Mouse (Mus musculus) thymus, postnatal 4 days (tissue): ENCODE data around the gene Srebf1.

Experiments used
- DNase-seq: peaks from one replicate; pipeline ENCODE4 v3.0.0; 2021

Gene Srebf1

DNA sequence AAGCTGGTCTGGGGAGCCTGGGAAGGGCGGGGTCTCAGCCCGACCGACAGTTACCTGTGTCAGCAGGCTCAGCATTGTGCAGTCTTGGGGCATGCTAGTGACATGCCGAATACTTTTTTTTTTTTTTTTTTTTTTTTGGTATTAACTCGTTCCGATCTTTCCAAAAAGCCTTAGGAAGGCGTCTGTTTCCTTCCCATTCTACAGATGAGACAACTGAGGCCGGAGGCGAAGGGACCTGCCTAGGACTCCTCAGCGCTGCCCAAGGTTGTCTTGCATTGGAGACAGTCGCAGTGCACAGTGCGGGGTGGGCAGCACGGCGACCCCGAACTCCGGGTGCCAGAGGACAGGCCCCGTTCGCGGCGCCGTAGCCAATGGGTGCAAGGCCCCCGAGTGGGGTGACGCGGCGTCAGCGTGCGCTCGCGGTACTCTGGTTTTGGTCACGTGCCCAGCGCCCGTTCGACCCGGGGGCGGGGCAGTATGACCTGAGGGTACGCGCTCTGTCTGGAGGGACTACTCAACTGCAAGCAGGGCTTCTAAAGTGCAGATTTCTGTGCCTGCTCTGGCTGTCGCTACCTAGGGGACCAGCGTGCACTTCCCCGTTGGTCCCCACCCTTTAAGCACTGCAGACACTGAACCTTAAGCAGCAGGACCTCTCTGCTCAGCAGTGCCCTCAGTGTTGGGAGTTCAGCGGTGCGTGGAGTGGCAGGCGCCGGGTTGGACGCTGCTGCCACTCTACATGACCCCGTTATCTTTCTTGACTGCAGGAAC is at the start of gene Srebf1:
Gene Srebf1, minus strand, starts transcription at position 113 of the 768 bp plus-strand sequence.
- DNase-seq, result peak; percentile 87

GRCm38 (mm10) chr11:60268563-60268962 is 46.2 kb upstream of the Srebf1 start:
- DNase-seq, result no peak

DNA sequence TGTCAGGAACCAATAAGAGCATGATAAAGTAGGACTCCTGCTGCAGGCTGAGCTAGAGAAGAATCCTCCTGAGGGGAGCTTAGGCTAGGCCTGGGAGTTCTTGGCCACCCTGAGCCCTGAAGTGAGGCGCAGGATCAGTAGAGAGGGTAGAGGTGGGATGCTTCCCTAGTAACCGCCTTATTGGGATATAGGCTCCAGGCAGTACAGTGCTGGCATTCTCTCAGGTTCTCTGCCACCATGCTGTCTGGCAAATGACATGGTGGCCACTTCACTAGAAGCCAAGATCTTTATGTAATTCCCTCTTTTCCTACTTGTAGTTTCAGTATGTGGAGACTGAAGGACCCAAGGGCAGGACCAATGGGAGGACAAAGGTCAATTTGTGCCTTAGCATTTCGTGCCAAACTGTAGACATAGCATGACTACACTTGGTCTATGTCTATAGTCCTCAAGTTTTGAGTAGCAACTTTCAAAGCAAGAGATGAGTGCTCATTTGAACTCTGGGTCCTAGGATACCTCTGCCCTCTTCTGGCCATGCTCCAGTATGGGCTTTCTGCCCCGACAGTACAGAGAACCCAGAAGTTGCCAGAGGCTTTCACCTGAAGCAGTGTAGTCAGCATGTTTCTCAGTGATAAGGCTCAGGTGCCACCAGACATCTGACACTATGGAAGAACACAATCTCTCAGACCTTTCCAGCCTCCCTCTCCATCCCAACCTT is 43.0 kb upstream of the Srebf1 start:
- DNase-seq, result peak; percentile 61

DNA sequence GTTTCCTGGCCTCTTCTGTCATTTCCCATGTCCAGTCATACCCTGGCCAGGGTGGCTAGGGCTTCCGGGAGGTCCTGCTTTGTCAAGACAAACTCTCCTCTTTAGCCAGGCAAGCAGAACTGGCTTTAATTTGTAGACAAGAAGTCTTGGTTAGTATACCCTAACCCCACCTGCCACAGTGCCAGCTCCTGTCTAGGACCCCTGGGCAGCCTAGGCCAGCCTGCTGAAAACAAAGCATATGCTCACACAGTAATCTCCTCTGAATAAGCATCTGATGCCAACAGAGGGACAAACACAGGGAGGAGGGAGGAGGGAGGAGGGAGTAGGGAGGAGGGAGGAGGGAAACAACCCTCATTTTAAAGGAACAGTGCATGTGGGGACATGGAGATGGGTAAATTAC is 42.3 kb upstream of the Srebf1 start:
- no peak for DNase-seq

DNA sequence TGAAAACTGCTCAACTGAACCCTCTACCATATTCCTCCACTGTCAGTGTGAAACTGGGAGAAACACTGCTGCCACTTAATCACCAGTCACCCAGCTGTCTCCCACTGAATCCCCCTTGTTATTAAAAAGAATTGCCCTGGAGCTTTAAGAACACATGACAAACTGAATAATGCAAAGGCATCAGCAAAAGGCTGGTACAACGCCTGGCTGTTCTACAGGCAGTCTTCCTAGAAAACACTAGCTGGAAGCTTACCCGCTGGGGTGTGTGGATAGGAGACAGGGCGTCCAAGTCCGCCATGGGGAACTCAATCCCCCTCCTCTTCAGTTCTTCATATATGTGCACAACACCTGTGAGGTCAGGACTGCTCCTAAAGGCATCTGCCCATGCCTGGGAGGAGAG is 40.0 kb upstream of the Srebf1 start:
- no peak for DNase-seq

GRCm38 (mm10) chr11:60260743-60261142 is 38.4 kb upstream of the Srebf1 start:
- DNase-seq, result no peak

- DNase-seq, result peak; percentile 52
Measured at GRCm38 (mm10) chr11:60257696-60258095, 35.3 kb upstream of the Srebf1 start.

DNA sequence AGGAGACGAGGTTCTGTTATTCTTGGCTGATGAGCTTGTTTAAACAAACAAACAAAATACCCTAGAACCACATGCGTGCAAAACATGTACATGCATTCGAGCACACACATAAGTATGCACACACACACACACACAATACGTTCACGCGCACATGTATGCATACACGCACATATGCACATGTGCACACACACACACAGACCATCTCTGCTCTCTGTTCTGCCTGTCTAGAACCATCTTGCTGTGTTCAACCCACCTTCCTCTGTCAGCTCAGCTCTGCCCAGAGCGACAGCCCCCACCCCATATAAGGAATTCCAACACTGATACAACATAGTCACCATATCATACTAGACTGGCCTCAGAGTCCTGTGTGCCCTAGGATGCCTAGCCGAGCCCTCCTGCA is 34.3 kb upstream of the Srebf1 start:
- no peak for DNase-seq

- DNase-seq, result no peak
Measured at GRCm38 (mm10) chr11:60256176-60256681, 33.8 kb upstream of the Srebf1 start.

- no peak for DNase-seq
Measured at GRCm38 (mm10) chr11:60255639-60256038, 33.3 kb upstream of the Srebf1 start.

- DNase-seq, result no peak
Measured at GRCm38 (mm10) chr11:60255181-60255580, 32.8 kb upstream of the Srebf1 start.

GRCm38 (mm10) chr11:60254308-60254707 is 31.9 kb upstream of the Srebf1 start:
- no peak for DNase-seq

DNA sequence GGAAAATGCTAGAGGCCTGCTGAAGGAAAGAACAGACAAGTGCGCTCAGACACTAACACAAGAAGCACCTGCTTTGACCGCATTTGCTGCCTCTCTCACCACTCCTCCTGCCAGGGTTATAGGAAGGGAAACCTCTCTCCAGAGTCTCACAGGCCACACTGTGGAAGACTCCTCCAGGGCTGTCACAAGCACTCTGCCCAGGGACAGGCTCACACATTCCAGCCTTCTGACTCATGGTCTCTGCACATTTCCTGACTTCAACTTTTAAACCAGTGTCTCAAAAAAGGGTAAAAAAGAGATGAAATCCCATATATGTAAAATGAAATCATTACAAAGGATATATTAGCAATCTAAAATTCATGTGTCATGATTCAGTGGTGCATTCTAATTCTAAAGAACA is 31.2 kb upstream of the Srebf1 start:
- no peak for DNase-seq

DNA sequence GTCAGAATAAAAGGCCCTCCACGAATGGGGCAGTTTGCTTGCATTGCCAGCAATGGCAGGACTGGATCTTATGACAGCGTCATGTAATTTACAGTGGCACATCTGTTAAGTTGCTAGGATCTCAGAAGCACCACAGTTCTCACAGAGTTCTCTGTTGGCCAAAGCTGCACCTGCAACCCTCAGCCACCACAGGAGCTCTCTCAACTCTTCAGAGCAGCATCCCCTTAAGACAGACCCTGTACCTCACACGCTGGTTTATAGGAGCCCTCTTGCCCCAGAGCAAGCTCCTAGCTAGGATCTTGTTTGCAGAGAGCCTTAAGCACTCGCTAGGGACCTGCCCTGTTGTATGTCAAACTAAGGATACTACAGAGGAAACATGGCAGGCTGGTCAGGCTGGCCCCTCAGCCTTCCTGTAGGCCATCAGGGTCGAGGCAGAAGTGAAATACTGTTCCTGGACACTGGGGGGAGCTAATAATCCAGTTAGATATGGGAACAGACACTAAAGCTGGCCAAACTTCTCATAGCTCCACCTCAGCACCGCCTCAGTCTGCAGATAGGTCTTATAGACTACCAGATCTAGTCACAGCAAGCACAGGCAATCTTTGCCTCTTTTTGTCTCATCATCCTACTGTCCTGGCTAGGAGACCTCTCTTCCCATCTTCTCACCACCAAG is 28.7 kb upstream of the Srebf1 start:
- DNase-seq, result peak; percentile 77

- DNase-seq, result no peak
Measured at GRCm38 (mm10) chr11:60249885-60250284, 27.5 kb upstream of the Srebf1 start.

GRCm38 (mm10) chr11:60248596-60249404 is 26.4 kb upstream of the Srebf1 start:
- DNase-seq, result peak; percentile 61

DNA sequence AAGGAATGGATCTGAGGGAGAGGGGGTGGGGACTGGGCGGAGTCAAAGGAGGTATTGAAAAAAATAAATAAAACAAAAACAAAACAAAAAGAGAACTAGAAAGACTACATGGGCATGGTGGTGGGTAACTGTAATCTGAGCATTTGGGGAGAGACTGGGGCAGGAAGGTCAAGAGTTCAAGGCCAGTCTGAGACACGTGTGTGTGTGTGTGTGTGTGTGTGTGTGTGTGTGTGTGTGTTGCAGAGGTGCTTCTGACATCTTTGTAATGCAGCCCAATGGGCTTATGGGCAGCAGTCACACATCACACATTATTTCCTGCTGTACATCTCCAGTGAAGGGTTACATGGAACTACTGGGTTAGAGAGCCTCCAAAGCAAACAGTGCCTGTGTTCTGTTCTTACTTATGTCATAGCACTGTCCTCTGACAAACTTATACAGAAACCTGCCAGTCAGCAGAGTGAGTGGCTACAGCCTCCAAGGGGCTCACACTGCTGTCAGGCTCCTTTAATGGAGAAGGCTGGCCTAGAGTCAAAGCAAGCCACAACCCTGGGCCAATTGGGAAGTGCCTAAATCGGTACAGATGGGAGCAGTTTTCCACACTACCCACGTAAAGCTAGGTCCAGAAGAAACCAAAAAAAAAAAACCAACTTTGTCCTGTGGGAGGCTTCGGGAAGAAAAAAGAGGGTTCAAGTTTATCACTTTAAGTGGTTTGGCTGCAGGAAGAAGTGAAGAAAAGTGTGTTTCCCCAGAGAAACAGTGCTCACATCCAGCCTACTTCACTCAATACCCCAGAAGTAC is 25.6 kb upstream of the Srebf1 start:
- DNase-seq, result peak; percentile 43

DNA sequence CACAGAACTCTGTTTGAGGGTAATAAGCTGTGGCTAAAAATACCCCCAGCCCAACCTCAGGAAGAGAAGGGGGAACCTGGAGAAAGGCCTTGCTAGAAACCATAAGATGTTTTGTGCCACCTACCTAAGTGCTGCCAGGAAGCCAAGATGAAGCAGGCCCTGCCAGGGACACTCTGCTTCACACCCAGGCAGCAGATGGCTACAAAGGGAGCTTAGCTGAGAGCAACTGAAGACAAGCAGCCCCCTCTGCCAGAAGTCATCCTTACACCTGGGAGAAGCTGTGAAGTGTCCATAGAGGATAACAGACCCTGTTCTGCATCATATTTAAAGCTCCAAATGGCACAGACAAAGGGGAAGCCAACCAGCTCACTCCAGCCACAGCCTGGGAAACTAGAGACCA is 23.7 kb upstream of the Srebf1 start:
- DNase-seq, result peak; percentile 56

DNA sequence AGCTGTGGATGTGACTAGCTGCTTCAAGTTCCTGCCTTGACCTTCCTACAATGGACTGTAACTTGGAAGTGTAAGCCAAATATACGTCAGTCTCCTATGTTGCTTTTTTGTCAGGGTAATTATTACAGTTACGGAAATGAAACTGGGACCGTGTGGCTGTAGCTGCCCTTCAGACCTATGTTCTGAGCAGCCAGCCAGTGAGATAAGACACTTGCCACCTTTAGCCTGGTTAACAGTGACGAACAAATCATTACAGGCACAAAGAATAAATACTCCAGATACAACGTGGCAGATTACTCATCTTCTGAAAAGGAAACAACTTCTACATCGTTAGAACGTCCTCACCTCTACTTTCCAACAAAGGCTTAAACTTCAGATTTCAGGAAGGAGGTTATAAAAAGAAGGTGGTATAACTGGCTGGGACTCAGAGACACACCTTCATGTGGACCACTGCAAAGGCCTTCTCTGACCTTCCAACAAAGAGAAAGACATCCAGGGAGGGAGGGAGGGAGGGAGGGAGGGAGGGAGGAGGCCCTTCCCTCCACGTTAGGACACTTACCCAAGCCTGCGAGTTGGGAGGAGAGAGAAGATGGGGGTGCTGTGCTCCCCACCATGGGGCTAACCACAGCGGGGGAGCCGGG is 22.2 kb upstream of the Srebf1 start:
- DNase-seq, result no peak

DNA sequence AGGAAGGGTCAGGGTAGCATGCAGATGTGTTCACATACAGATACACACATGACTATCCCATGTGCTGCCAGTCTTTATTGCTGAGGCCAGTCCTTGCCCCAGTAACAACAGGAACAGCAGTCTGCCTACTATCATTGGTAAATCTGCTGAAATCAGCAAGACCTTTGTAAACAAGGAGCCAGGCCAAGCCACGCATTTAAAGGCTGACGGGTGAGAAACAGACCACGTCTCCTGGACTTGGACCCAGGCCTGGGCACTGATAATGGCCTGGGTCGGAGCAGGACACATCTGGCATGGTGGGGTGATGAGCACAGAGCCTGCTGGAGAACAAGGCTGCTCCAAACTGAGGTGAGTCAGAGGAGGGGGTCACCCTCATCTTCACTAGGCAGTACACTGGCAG is 18.1 kb upstream of the Srebf1 start:
- DNase-seq, result no peak

DNA sequence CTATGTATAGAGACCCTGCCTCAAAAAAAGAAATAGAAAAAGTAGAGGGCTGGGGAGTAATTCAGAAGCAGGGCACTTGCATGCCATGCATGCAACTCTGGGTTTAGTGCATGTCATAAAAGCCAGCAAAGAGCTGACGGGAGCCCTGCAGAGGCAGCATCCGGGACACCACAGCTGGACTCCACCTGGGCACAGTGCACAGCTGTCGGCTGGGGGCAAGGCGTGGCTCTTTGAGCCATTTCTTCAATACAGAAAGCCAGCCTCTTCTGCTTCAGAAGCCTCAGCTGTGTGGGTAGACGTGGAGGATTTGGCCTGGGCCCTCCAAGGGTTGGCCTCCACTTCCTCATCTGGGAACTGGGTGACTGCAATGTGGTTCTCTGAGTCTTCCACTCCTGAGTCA is 13.0 kb upstream of the Srebf1 start:
- DNase-seq, result peak; percentile 78
